Mouse (Mus musculus) adrenal gland, postnatal 10 days (tissue): ENCODE measurements around the gene Plekha7. TPM values are rescaled to one million over a fixed set of nuclear protein-coding genes. Genes with fewer than 3 reads are reported as not detected.
A peak's percentile ranks its signal among the peaks of the same experiment; 100 is the strongest.

Source experiments
- DNase-seq: peaks from one replicate; pipeline ENCODE4 v3.0.0; 2021; ENCODE audit warnings: mixed read lengths
- total RNA-seq, 2 experiments: library from RNA; stranded (reverse); gene quantifications; 2 replicates each; pipeline ENCODE4 v1.2.3; 2021

Gene Plekha7
- total RNA-seq, 2 experiments from 2014 or later: 7.9 to 10.9 TPM

DNA sequence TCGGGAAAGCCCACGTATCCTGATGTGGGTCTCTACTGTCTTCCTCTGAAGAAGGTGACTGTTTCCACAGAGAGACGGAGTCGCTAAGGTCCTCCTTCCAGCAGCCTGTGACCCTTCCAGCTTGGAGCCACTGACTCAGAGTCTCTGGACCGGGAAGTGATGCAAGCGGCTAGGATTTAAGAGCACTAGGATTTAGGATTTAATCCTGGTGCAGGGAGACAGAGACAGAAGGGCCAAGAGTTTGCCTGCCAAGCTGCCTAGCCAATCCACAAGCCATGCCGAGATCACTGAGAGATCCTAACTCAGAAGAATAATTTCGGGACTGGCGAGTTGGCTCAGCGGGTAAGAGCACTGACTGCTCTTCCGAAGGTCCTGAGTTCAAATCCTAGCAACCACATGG is 59.6 kb downstream of the Plekha7 start:
- DNase-seq: no peak

DNA sequence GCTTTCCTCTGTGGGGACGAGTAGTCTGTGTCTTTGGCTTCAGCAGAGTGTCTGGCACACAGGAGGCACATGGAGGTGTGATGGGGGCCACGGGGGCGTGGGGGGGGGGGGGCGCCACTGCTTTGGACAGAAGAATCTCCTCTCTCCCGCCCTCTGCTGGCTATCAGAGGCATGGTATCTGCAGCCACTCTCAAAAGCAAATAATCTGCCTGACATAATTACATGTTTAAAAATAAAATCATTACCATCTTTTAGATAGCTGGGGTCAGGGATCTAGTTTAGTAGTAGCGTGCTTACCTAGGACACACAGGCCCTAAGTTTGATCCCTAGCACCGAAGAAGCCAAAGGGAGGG is 60.8 kb downstream of the Plekha7 start:
- DNase-seq: peak; percentile 51

DNA sequence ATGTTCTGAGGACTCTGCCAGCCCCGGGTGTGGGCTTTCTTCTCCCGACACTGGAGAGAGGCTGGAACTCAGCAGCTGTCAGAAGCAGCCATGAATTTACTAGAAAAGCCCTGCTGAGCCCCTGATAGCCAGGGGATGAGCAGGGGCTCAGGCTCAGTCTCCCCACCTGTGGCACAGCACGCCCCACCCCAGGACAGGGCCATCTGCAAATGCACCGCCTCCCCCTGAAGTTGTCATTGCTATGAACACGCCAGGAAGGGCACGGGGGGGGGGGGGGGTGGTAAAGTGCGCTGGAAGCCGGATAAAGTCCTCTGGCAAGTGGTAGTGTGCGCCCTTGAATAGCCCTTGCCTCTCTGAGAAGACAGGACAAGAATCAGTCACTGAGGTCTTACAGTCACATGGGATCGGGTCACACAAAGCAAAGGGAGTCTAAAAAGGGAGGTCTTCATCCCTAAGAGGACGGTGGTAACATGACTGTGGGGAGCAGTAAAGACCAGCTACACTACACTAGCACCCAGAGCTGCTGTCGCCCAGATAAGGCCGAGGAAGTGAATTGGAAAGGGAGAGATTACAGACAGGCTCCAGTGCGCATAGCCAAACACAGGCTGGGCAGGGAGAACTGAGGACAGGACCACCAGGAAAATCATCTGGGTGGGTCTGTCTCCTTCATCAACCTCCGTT is 61.3 kb downstream of the Plekha7 start:
- no peak for DNase-seq

DNA sequence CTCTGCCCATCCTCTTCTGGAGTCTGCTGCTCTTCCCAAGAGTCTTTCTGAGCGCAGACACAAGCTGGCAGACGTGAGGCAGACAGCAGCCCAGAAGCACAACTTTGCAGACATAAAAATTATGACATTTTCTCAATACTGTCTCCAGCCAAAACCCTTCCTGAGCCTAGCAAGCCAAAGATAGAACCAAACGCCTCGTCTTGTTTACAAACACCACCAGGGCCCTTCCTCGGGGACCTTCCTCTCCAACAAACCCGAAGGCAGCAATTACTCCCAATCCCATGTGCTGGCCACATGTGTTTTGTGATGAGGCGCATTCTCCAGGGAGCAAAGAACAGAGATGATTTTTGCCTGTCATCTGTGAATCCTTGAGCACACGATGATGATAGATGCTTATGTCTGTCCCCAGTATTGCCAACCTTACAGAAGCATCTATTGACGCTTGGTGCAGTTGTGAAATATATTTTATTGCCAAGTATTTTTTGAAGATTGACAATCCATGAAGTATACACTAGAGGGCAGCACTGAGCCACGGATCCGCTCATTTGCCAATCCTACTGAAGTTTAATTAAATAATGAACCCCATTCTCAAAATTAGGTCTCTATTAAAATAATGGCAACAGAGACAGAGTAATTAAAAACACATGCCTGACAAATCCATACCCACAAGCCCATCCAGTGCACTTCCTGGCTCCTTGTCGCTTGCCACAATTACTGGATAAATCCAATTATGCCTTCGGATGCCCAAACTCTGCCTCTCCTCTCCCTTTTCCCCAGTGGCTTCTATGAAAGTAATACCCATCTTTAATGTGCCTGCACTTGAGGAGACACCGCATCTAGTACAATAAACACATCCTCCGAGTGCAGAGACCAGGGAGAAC is 62.1 kb downstream of the Plekha7 start:
- DNase-seq: peak; percentile 24

DNA sequence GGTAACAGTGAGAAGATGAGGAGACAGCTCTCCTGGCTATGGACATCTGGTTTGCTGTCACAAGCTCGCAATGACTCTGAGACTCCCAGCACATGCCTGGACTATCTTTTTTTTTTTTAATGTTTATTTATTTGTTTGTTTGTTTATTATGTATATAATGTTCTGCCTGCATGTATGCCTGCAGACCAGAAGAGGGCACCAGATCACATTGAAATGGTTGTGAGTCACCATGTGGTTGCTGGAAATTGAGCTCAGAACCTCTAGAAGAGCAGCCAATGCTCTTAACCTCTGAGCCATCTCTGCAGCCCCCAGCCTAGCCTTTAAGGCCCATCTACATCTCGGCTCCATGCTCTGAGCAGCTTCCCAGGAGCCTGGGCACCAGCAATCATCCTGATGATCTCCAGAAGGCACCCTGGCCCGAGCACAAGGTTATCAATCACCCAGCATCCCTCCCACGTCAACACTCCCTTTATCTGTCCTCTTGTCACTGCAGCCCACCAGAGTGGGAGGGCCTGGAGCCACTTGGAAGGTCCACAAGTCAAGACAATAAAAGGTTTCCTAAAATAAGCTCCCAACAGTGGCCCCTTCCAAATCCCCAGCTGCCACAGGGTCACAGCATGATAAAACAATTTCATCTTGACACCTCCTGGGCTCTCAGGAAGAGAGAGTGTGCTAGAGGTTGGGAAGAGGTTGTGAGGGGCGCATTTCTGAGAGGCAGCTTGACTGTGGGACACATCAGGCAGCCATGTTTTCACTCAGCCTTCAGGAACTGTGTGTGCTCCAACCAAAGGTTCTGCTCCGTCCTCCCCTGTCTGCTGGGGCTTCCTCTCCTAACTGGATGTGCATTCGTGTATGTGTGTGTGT is 63.6 kb downstream of the Plekha7 start:
- no peak for DNase-seq

DNA sequence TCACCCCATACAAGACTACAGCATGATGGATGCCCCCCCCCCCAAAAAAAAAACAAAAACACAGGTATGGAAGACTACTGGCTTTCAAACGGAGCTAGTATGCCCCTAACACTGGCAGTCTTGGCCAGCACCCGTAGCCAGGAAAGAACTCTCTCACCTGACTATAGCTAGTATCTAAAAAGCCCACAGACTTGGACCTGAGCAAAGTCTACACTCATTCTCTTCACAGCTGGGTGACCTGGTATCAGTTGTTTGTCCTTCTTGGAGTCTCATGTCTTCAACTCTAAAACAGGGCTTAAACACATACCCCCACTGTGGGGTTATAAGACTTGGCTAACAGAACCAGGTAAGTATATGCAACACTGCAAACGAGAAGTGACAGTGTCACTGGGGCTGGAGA is 65.4 kb downstream of the Plekha7 start:
- no peak for DNase-seq

DNA sequence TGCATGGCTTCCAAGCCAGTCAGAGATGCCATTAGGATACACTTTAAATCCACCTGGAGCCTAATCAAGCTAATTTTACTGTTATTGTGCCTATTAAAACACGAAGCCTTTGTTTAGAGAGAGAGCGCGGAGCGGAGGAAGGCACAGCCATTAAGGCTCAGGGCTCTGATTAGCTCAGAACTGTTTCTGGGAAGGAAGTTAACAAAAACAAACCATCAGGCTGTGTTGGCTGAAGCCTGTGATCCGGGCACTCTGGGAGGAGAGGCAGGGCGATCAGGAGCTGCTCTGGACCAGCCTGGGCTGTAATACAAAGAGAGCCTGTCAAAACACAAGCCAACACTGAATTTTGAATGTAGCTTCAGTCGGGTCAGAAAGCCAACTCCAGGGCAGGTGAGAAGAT is 66.6 kb downstream of the Plekha7 start:
- no peak for DNase-seq

DNA sequence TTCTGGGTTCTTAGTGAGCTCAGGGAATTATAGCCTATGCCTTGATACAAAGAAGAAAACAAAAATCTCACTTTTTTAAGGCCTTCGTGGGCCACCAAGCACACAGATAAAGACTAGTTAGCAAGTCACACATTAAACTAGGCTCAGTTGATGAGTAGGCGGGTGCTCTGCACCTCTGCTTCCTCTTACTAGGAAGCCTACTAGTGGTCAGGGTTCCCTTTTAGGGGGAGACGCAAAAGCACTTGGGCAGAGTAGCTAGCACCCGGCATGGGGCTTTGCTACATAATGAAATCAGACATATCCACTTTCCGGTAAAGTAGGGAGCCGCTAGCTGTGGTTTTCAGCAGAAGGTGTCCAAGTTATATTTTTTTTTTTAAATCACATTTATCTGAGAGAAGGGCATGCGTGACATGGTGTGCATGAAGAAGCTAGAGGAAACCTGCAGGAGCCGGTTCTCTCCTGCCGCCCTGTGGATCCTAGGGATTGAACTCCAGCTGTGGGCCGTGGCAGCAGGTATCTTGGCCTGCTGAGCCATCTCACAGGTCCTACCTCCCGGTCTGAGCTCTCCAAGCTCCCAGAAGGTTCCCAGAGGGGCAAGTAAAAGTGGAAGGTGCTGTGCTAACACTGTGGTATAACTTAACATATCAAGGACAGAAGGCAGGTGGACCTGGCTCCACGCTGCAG is 67.2 kb downstream of the Plekha7 start:
- no peak for DNase-seq

DNA sequence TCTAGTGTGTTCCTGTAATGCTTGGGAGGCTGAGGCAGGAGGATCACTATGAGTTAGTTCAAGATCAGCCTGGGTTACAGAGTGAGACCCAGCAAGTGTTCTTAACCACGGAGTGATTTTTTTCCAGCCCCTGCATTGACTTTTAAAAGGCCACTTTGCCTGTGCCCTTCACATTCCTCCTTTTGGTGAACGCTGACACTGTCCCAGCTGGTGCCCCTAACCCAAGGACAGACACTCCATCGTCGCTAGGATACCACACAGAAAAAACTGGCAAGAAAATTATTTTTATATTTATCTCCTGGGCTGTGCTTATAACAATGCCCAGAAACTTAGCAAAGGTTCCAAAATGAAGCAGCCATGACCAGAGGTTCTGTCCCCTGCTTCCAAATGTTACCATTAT is 67.8 kb downstream of the Plekha7 start:
- peak; percentile 56 for DNase-seq

DNA sequence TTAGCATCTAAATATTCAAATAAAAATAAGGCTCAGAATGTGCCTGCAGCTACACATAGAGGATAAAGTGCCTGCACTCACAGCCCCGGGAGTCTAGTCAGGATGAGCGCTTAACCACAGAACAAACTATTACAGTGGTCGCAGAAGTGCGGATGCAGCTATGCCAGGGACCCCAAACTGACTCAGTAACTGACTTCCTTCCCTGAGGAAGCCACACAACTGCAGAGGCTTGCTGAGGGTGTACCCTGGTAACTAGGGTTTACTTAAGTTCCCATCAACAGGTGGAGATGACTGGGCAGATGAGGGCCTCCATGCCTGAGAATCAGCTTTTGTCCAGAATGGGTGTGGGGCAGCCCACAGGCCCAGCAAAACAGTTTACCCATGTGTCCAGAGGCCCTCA is 69.9 kb downstream of the Plekha7 start:
- DNase-seq: no peak

DNA sequence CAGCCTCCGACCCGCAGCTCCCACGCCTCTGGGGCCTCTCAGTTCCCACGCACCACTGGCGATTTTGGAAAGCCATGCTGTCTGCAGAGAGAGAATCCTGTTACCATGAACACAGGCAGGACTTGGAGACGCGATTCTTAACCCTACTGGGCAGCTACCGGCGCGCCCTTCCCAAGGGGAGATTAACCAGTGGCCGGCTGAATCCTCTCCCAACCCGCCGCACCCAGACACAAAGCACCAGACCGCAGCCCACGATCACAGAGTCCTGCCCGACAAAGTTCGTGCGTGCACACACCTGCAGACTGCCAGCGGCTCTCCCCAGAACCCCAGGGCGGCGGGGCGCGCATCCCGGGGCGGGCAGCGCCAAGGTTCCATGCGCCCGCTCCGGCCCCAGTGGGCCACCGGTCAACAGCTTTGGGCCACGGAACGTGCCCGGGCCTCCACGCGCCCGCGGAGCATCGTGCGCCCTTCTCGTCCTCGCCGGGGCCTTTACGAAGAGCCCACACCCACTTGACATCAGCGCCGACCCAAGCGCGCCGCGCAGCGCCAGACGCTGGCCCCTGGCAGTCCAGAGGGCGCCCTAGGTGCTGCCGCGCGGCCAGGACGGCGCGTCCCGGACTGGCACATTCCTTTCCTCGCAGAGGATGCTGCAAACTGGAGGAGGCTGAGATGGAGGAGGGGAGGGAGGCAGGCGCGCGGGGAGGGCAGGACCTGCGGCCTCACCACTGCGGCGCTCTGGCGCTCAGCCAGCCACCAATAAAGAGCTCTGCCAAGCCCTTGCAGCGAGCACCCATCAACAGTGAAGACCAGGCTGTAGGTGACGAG is 70.8 kb downstream of the Plekha7 start:
- DNase-seq: peak; percentile 75

DNA sequence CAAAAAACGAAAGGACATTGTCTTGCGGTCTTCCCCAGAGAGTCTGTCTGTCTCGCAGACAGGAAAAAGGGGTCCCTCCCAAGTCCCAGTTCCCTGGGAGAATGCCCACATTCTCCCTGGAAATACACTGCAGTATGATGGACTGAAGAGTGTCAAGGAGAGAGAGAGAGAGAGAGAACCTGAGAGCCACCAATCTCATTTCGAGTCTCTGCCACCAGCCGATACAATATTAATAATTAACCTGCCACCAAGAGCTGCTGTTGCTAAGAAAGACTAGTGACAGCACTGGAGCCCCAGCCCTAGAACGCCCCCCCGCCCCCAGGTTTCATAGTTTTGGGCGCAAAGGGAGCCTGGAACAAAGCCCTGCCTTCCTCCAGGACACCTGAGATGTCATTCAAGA is 71.6 kb downstream of the Plekha7 start:
- no peak for DNase-seq

DNA sequence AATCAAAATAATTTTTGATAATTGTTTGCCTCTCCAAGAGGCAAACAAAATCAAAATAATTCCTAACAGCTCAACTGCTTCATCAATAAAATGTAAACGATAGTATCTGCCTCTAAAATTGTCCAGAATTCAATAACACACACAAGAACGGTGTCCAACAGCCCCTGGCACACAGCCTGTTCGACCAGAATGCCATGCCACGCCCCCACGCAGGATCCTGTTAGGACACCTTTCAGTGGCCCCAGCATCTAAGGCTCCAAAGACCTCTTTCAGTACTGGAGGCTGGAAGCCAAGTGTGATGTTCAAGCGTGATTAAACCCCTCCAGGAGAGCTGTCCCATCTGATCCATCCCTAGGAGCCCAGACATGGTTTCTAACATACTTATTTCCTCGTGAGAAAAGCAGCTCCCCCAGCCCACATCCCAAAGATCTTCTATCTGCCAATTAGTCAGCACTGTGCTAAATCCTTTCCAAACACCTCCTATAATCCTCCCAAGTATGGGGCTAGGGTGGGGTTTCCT is 73.8 kb downstream of the Plekha7 start:
- no peak for DNase-seq

DNA sequence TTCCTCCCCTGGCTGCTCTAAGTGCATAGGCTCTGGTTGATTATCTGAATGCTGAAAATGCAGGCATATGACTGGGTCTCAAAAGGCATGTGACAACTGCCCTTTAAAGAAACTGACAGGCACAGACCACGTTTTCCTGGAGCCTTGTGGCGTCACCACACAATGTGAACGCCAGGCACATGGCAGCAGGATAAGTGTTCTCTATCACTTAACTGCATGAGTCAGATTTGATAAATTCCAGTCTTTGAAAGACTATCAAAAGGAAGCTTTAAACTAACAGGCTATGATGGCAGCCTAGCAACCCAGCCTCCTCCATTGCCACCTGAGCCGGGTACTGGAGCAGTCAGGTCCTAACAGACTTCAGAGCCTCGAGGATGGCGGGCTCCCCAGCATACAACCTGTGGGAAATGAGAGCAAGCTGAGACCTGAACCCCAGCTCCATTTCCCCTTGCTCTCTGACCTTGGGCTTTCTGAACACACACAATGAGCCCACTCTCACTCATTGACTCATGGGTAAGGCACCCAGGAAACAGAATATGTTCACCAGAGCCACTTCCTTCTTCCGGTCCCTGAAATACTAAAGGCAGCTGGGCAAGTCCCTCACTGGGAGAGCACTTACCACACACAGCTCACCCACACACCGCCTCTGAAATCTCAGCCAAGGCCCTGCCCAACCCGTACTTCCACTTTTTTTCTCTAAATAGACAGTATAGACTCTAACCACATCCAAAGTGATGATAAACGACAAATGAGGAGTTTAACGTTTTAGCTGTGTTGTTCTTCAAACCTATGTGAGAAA is 77.2 kb downstream of the Plekha7 start:
- no peak for DNase-seq

DNA sequence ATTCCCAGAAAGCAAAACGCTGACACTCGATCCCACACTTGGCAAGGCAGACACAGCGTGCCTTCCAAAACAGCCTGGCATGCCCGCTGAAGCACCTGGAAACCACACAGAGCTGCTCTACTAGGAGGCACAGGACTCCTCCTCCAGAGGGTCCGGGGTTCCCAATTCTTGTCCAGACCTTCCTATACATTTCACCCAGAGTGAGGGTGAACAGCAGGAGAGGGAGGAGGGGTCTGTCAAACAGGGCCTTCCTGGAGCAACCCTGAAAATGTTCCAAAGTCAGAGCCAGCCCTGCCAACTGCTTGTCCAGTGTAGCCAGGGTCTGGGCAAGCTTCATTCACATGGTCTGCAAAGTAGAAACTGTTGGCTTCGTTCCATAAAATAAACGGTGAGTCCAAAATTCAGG is 81.3 kb downstream of the Plekha7 start:
- DNase-seq: no peak

DNA sequence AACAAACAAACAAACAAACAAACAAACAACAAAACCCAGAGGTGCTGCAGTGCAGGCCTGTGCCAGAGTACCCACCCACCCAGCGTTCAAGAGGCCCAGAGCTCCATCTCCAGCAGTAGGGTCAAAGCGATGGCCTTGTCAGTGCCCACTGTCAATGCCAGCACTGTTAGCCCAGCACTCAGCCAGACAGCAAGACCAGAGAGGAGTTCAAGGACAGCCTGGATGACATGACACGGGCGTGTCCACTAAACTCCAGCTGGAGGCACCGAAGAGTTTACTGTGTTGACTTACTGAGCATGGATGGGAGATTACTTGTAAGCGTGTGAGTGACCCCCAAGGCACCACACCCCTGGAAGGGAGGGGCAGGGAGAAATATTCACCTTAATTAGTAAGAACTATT is 81.9 kb downstream of the Plekha7 start:
- peak; percentile 26 for DNase-seq

DNA sequence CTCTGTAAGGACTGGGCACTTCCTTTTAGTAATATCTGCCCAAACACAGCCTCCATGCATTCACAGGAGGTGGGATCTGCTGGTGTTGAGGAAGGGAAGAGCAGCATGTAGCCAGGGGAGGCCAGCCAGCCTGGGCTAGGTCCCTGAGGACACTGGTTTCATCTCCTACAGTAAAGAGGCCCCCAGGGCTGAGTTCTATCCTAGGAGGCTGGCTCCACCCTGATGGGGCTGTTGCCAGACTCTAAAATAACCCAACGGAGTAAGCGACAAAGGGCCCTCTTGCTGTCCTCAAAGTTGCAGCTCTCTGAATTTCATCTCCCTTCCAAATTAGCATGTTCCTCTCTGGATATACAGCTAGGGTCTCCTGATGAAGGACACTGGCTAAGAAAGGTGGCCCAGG is 83.6 kb downstream of the Plekha7 start:
- no peak for DNase-seq

DNA sequence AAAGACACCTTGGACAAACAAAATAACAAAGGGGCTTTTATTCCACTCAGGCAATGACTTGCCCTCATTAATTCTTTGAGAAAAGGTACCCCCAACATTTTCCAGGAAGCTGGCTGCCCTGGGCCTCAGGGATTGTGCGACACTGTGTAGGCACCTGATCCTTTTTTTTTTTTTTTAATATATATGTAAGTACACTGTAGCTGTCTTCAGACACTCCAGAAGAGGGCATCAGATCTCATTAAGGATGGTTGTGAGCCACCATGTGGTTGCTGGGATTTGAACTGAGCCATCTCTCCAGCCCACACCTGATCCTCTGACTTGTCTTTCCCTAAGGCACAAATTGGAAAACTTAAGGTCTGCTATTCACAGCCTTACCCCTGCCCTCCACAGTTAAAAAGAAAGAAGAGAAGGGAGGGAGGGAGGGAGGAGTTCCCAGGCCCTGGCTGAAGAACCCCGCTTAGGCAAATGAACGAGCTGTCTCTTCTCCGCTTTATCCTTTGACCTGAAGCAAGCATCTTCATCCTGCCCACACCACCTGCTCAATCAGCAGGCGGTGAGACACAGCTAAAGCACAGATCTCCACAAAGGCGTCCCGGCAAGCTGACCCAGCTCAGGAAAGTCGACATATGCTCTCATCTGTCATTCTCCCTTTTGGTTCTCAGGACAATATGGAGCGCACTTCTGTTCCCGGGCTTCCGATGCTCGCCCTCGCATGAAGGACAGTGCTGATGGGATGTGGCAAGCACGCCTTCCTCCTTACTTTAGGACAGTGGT is 85.0 kb downstream of the Plekha7 start:
- DNase-seq: no peak

DNA sequence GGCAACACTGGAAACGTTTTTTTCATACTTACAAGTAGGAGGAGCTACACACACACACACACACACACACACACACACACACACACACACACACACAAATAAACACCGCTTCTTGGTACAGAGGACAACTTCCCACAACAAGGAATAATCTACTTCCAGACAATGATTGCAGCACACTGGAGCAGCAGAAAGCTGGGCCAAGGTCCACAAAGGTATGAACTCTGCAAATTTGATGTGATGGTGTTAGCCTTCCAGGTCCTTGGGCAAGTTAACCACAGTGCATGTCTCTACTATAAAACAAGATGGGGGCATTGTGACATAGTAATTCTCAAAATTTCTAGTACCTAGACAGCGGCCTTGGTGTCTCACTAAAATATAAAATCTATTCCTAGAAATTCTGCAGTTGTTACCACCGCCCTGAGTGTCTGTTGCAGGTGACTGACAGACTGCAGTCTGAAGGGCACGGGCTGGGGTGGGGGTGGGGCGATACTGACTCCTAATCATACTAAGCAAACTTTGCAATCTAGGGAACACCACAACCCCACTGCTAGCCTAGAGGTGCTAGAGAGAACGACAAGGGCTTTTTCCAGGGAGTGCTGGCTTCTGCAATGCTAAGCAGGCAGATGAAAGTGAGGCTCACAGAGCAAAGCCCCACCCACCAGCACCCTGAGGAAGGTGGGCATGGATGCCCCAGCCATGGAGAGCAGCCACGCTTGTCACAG is 85.7 kb downstream of the Plekha7 start:
- DNase-seq: no peak
